Mouse (Mus musculus): ENCODE measurements at regions not wholly inside any gene's neighbourhood (a gene's known extent, or its start where the extent isn't known, plus 50 kb on each side); places are given as distances from the start of the nearest gene placed in this dataset.

DNA sequence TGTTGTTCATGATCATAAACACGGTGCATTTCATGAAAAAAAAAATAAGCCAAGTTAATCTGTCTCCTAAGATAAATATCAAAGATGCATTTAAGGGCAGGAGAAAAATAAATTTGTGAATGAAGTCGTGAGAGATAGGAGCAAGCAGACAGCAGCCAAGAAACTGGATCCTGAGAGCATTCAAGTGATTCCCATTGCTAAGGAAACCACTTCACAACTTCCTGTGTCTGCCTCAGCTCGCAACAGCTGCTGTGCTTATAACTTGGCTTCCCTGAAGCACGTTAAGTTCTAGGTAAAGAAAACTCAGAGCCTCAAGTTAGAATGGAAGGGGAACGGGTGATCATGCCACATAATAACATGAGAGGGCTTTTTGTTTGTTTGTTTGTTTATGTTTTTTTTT lies 89.3 kb upstream of the Rgs17 start:
- TF ChIP-seq CTCF (IDR thresholded peaks at IDR 0.05; ENCODE audit: borderline replicate concordance, control insufficient read depth, extremely low read depth, insufficient read depth, low read length, poor library complexity) (no peak), POLR2A (IDR thresholded peaks at IDR 0.05; ENCODE audit: control insufficient read depth, extremely low read depth, insufficient read depth, low read length, poor library complexity) (no peak)
